Mouse (Mus musculus): ENCODE data around the gene Rtkn. TPM values are rescaled to one million over a fixed set of nuclear protein-coding genes. Genes with fewer than 3 reads are reported as not detected.

The Rtkn gene
- polyA plus RNA-seq, 1 experiment from 2014 or later = 19.3 TPM

DNA sequence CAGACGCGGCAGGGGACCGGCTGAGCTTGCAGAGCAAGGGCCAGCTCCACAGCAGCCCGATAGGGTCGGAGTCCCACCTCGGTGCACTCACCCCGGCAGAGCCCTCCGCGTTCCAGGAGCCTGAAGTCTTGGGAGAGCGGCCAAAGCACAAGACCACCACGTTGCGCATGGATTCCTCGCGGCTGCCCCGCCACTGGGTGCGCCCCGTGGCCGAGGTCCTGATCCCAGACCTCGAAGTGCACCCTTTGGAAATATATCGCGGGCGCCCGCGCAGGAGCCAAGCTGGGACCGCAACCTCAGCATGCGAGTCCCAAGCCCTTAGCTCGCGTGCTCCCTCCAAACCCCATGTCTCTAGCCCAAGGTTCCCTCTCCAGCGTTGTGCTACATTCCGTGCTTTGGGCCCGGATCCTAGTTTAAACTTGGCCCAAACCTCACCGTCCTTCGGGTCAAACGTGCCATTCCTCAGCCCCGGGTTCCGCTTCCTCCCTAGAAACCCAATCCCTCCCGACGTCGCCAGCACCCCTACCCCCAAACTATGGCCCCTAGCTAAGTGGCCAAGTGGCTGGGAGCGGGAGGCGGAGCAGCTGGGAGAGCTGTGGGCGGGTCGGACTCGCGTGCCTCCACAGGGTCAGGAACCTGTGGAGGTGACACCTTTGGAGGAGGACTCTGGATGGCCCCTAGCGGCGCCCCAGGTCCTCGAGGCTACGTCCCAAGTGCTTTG lies 26.8 kb downstream of the Rtkn start:
- 1% methylated on average over 49 of the region's 49 CpGs for WGBS
- no peaks in the 10 kb centered on the region for H3K9me3 ChIP-seq (replicated peaks)
- peak overlapping the region; percentile 52 for H3K4me3 ChIP-seq
- H3K4me2 ChIP-seq = peak overlapping the region; percentile 82
- H3K27me3 ChIP-seq = peaks cover 30% of the 10 kb centered on the region
- H3K36me3 ChIP-seq = no peaks in the 10 kb centered on the region
- no peak overlapping the region for H3K27ac ChIP-seq
- peaks cover 32% of the 10 kb centered on the region for H3K4me1 ChIP-seq (replicated peaks)
- no peak for ATAC-seq (replicated peaks; ENCODE audit: insufficient number of reproducible peaks, insufficient read depth, low FRiP score, low read depth)
- H3K9ac ChIP-seq = peak overlapping the region; percentile 46

DNA sequence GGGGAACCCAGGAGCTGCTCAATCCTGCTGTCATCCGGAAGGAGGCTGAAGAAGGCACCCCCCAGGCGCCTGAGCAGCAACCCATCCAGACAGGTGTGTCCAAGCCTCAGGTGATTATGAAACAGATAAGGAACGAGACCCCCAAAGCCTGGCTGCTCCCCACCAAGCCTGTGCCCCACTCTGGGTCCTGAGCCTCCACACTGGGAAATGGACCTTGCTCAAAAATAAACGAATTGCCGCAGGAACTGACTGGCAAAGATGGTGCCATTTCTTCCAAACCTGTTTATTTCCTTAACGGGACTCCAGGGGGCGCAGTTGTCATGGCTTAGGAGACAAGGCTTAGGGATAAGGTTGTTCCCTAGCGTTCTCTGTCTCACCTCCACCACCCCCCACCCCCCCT lies 27.4 kb downstream of the Rtkn start:
- Histone ChIP-seq H3K27ac (no peak overlapping the region), H3K4me2 (peak overlapping the region; percentile 82), H3K36me3 (no peaks in the 10 kb centered on the region), H3K9ac (peak overlapping the region; percentile 46; the same call in 1 of the 2 replicates), H3K4me1 (replicated peaks) (peaks cover 34% of the 10 kb centered on the region), H3K9me3 (replicated peaks) (no peaks in the 10 kb centered on the region), H3K27me3 (peaks cover 30% of the 10 kb centered on the region), H3K4me3 (peak overlapping the region; percentile 52)
- WGBS = 0% methylated on average over 8 of the region's 8 CpGs
- no peak for ATAC-seq (replicated peaks; ENCODE audit: insufficient number of reproducible peaks, insufficient read depth, low FRiP score, low read depth)

DNA sequence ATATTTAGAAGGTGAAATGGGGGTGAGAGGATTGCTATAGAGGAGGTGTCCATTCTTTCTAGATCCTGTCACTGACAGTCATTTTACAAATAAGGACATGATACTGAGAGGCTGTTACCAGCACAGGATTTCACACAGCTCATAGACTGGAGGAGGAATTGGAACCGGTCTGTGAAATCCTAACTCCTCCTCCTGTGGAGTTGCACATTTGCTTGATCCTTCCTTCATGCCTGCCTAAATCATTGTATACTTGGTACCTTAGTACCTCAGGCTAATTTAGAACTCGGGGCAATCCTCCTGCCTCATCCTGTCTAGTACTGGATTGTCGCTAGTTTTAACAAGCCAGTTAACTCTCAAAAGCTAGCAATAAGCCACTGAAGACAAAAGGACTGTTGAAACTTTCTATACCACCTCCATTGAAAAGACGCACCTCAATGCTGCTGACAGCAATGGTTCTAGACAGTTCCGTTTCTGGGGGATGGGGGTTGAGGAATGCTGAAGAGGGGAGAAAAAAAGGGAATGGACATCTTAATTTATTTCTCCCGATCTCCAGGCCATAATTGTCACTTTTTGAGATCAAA lies 29.9 kb downstream of the Rtkn start:
- WGBS = 4% methylated on average over 6 of the region's 6 CpGs
- Histone ChIP-seq H3K4me1 (replicated peaks) (peaks cover 40% of the 10 kb centered on the region), H3K27ac (peak overlapping the region; percentile 79), H3K9me3 (replicated peaks) (no peaks in the 10 kb centered on the region), H3K4me2 (peak overlapping the region; percentile 69), H3K36me3 (no peaks in the 10 kb centered on the region), H3K4me3 (peak overlapping the region; percentile 96), H3K27me3 (peaks cover 26% of the 10 kb centered on the region), H3K9ac (peak overlapping the region; percentile 98)
- no peak for ATAC-seq (replicated peaks; ENCODE audit: insufficient number of reproducible peaks, insufficient read depth, low FRiP score, low read depth)

DNA sequence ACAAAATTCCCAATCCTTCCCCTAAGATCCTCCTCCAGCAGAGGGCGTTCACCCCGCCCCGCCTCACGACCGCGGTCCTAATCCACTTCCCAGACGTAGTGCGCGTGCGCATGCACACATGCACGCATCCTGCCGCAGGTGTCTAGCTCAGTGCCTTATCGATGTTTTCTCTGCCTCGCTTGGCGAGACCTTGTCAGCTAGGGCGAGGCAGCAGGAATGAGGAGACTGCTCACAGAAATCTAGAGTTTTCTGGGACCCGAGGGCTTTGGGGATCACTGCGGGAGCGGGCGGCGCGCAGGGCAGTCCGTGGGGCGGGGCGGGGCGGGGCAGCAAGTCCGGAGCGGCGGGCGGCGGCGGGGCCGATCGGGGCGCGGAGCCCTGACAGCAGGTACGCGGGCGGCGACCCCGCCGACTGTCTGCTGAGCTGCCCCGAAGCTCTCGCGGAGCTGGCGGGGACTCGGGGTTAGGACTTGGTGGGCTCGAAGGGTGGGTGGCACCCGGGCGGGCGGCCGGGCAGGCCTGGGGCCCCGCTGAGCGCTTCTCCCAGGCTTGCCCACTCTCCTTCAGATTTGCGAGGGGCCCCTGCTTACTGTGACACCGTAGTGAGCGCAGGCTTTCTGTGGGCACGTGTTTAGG lies 30.5 kb downstream of the Rtkn start, which contains the start of gene Dctn1:
Dctn1 (plus strand) TSS at position 314 of the 636 bp plus-strand sequence.
- Histone ChIP-seq H3K27ac (peak within 1 kb of the TSS; percentile 79), H3K9me3 (replicated peaks) (no peaks in the 10 kb centered on the region), H3K4me2 (peak within 1 kb of the TSS; percentile 69), H3K4me1 (replicated peaks) (peaks cover 40% of the 10 kb centered on the region), H3K36me3 (no peaks in the 10 kb centered on the region), H3K27me3 (peaks cover 20% of the 10 kb centered on the region), H3K9ac (peak within 1 kb of the TSS; percentile 98), H3K4me3 (peak within 1 kb of the TSS; percentile 96)
- WGBS = under 1% methylated on average over 49 of the region's 58 CpGs
- peak; percentile 76 for ATAC-seq (replicated peaks; ENCODE audit: insufficient number of reproducible peaks, insufficient read depth, low FRiP score, low read depth)

DNA sequence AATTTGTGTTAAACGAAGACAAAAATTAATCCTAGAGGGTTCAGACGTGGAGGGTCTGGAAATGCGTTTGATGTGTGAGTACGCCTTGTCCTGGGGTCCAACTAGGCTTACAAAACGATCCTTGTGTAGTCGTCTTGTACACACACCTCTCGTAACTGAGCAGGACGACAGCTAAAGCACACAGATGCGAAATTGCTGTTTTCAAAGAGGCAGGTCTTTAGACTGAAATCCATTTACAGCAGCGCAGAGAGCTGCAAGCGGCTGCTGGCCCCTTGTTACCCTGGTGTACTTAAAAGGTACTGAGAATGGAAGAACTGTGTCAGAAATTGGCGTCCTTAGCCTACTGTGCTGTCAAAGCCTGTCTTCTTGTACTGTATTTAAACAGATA lies 31.0 kb downstream of the Rtkn start:
- no peak for ATAC-seq (replicated peaks; ENCODE audit: insufficient number of reproducible peaks, insufficient read depth, low FRiP score, low read depth)
- Histone ChIP-seq H3K9me3 (replicated peaks) (no peaks in the 10 kb centered on the region), H3K27ac (peak overlapping the region; percentile 79), H3K9ac (peak overlapping the region; percentile 98), H3K4me3 (peak overlapping the region; percentile 96), H3K4me2 (peak overlapping the region; percentile 69), H3K4me1 (replicated peaks) (peaks cover 38% of the 10 kb centered on the region), H3K27me3 (peaks cover 15% of the 10 kb centered on the region), H3K36me3 (no peaks in the 10 kb centered on the region)
- 0% methylated on average over 12 of the region's 12 CpGs for WGBS

DNA sequence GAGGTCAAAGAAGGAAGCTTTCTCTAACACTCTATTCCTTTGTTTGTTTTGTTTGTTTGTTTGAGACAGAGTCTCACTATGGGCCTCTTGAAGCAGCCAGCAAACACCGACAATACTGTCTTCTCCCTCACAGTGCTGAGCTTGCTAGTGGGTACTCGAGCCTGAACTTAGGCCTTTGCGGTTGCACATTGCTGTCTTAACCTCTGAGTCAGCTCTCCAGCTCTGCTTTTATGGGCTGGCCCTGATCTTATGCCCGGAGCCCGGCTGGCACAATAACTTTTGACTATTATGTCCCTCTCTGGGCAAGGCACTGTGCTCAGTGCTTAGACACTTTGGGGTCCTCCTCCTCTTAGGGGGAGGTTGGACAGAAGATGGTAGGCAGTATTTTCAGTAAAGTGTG lies 34.6 kb downstream of the Rtkn start:
- WGBS = 82% methylated on average over 5 of the region's 5 CpGs
- H3K9ac ChIP-seq = no peak overlapping the region
- no peak for ATAC-seq (replicated peaks; ENCODE audit: insufficient number of reproducible peaks, insufficient read depth, low FRiP score, low read depth)
- H3K4me1 ChIP-seq (replicated peaks) = peaks cover 21% of the 10 kb centered on the region
- H3K9me3 ChIP-seq (replicated peaks) = no peaks in the 10 kb centered on the region
- H3K27me3 ChIP-seq = no peaks in the 10 kb centered on the region
- no peaks in the 10 kb centered on the region for H3K36me3 ChIP-seq
- H3K4me3 ChIP-seq = no peak overlapping the region
- H3K4me2 ChIP-seq = no peak overlapping the region
- H3K27ac ChIP-seq = no peak overlapping the region

DNA sequence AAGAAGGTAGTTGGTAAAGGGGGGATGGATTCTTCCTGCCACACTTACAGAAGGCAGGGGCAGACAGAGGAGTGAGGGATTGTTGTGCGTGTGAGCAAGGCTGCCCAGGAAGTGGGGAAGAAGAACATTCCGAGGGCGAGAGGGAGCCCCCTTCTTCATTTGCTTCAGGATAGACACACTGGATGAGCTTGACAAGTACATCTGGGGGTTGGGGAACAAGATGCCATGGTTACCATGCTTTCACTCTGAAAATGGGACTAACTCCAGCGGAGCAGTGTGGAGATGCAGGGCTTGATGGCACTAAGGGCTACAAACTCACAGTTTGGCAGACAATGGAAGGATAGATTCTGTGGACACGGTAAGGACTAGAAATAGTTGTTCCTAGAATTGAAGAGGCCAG lies 35.8 kb downstream of the Rtkn start:
- H3K9me3 ChIP-seq (replicated peaks) = no peaks in the 10 kb centered on the region
- no peak overlapping the region for H3K4me2 ChIP-seq
- no peaks in the 10 kb centered on the region for H3K27me3 ChIP-seq
- H3K36me3 ChIP-seq = no peaks in the 10 kb centered on the region
- H3K4me1 ChIP-seq (replicated peaks) = peaks cover 19% of the 10 kb centered on the region
- 74% methylated on average over 5 of the region's 5 CpGs for WGBS
- no peak for ATAC-seq (replicated peaks; ENCODE audit: insufficient number of reproducible peaks, insufficient read depth, low FRiP score, low read depth)
- no peak overlapping the region for H3K9ac ChIP-seq
- H3K4me3 ChIP-seq = no peak overlapping the region
- H3K27ac ChIP-seq = no peak overlapping the region

DNA sequence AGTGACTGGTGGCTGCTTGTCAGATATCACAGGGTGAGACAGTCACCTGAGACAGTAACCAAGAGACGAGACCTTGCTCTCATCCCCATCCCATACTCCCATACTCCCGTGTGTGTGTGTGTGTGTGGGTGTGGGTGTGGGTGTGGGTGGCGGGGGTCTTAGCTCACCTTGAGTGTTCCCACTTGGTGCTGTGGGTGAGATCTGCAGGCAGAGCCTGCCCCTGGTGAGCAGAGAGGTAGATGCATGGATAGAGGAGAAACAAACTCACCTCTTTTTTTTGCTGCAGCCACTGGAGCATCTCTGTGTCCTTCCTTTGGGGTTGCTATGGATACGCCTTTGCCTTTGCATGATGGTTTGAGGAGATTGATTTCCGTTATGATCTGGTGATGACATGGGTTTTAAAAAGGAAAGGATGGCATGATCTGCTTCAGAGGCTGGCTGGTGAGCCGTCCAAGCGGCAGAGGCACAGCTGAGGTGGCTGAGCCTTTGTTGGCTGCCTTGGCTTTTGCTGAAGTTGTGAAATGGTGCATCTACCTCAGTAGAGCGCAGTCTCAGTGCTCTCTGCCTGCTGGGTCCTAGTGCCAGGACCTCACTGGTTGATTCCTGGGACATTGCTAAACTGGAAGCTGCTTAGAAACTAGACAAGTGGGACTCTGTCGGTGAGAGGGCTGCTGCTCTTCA lies 37.1 kb downstream of the Rtkn start:
- no peak overlapping the region for H3K4me3 ChIP-seq
- no peak overlapping the region for H3K9ac ChIP-seq
- 0 out of 2 replicates have a peak, but pooled peaks cover 8% of the 10 kb centered on the region for H3K4me1 ChIP-seq (replicated peaks)
- no peaks in the 10 kb centered on the region for H3K9me3 ChIP-seq (replicated peaks)
- no peak for ATAC-seq (replicated peaks; ENCODE audit: insufficient number of reproducible peaks, insufficient read depth, low FRiP score, low read depth)
- H3K27me3 ChIP-seq = no peaks in the 10 kb centered on the region
- H3K4me2 ChIP-seq = no peak overlapping the region
- WGBS = 71% methylated on average over 9 of the region's 9 CpGs
- H3K27ac ChIP-seq = no peak overlapping the region
- H3K36me3 ChIP-seq = peaks cover 4% of the 10 kb centered on the region; the same call in 1 of the 2 replicates

DNA sequence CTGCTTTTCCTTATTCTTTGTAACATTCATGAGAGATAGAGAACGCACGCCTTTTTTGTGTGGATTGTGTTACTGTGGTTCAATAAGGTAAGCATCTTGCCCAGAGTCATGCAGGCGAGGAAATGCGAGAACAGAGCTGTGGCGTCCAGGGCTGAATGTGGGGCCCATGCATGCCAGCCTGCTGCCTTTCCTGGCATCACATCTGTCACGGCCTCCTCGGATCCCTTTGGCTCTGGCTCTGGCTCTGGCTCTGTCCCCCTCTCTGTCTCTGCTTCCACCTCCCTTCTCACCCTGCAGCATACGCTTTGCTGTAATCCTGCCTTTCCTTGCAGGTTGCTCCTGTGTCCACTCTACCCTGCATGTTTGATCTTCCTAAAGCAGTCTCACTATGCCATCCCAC lies 40.7 kb downstream of the Rtkn start:
- Histone ChIP-seq H3K4me1 (replicated peaks) (peaks cover 17% of the 10 kb centered on the region), H3K4me2 (no peak overlapping the region), H3K9ac (no peak overlapping the region), H3K36me3 (peaks cover 4% of the 10 kb centered on the region; the same call in 1 of the 2 replicates), H3K9me3 (replicated peaks) (no peaks in the 10 kb centered on the region), H3K4me3 (no peak overlapping the region), H3K27ac (no peak overlapping the region), H3K27me3 (no peaks in the 10 kb centered on the region)
- 81% methylated on average over 8 of the region's 8 CpGs for WGBS
- no peak for ATAC-seq (replicated peaks; ENCODE audit: insufficient number of reproducible peaks, insufficient read depth, low FRiP score, low read depth)

DNA sequence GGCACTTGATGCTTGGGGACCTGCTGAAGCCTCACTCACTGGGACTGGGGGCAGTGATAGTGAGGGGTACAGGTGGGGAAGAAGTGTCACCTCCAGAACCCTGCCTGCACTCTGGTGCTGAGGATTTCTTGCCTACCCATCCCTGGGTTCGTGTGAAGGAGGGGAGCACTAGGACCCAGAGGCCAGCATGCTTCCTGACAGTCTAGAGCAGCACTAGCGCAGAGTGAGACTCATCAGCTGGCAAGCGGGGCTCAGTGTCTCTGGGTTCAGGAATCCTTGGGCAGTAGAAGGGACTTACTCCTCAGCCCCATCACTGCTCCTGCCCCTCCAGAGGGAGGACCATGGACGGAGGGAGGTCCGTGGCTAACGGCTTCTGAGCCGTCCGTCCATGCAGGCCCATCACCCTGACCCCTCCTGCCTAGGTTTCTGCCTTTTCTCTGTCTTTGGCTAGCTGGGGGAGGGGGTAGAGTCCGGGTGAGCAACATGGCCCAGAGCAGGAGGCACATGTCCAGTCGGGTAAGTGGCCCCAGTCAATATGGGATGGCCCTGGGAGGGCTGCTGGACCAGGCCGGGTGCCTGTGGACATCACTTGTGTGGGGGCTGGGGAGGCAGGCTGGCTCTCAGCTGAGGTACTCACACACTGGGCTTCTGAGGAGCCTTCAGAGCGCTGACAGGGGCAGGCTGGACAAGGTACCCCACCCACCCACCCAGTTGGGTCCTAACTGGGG lies 44.3 kb downstream of the Rtkn start:
- H3K27me3 ChIP-seq = no peaks in the 10 kb centered on the region
- H3K4me1 ChIP-seq (replicated peaks) = peaks cover 15% of the 10 kb centered on the region
- H3K9ac ChIP-seq = peak overlapping the region; percentile 50
- no peaks in the 10 kb centered on the region for H3K9me3 ChIP-seq (replicated peaks)
- 29% methylated on average over 12 of the region's 12 CpGs for WGBS
- H3K4me2 ChIP-seq = peak overlapping the region; percentile 65
- peak; percentile 42; the same call in 1 of the 2 replicates for ATAC-seq (replicated peaks; ENCODE audit: insufficient number of reproducible peaks, insufficient read depth, low FRiP score, low read depth)
- H3K4me3 ChIP-seq = peak overlapping the region; percentile 35
- H3K27ac ChIP-seq = no peak overlapping the region
- H3K36me3 ChIP-seq = peaks cover 27% of the 10 kb centered on the region
